Mouse (Mus musculus) CH12.LX (cell line): ENCODE results near the gene Adgrb3. TPM values are rescaled to one million over a fixed set of nuclear protein-coding genes. Genes with fewer than 3 reads are reported as not detected.

Source experiments
- DNase-seq: peaks from one replicate; pipeline ENCODE4 v3.0.0-alpha.2; 2013; ENCODE audit errors: extremely low read depth
- H3K27ac ChIP-seq: 2 replicates; pipeline ENCODE4 v1.5.1; 2012; ENCODE audit warnings: low read depth, mild to moderate bottlenecking, control low read depth, moderate library complexity; ENCODE audit not compliant: insufficient read depth
- H3K27me3 ChIP-seq: replicated peaks from 2 replicates; pipeline ENCODE3; 2012; ENCODE audit warnings: inconsistent platforms
- H3K36me3 ChIP-seq, 2 experiments: replicated peaks in 1 of 2; 2 replicates each; pipeline versions ENCODE3 to v1.6.1; 2012; ENCODE audit warnings: inconsistent platforms in 1 of 2, low read length in 1 of 2, mild to moderate bottlenecking in 1 of 2, mixed read lengths in 1 of 2, moderate library complexity in 1 of 2; ENCODE audit not compliant: control insufficient read depth in 1 of 2, insufficient read depth in 1 of 2
- H3K4me1 ChIP-seq, 2 experiments: 2 replicates each; pipeline ENCODE4 v1.6.1; 2012; ENCODE audit warnings: inconsistent platforms in 1 of 2, moderate library complexity in 1 of 2; ENCODE audit not compliant: insufficient read depth in 2 of 2, control insufficient read depth in 1 of 2
- H3K4me2 ChIP-seq: 2 replicates; pipeline ENCODE4 v1.6.1; 2012; ENCODE audit warnings: low read depth, mild to moderate bottlenecking, control low read depth; ENCODE audit not compliant: poor library complexity, insufficient read depth, severe bottlenecking
- H3K4me3 ChIP-seq, 3 experiments: fragments of 150-350 bp in 1 of 3; sonication (generic) in 1 of 3; replicated peaks in 1 of 3; 2 replicates each; pipeline versions ENCODE3 to v1.5.1; 2011 to 2012; ENCODE audit warnings: low read depth in 2 of 3, low read length in 2 of 3, mild to moderate bottlenecking in 2 of 3, moderate library complexity in 2 of 3, control low read depth in 1 of 3, improper control_type of control experiment in 1 of 3, inconsistent platforms in 1 of 3, mixed read lengths in 1 of 3; ENCODE audit not compliant: poor library complexity in 1 of 3
- H3K79me2 ChIP-seq: replicated peaks from 2 replicates; pipeline ENCODE4 v1.6.1; 2012; ENCODE audit warnings: mild to moderate bottlenecking, moderate library complexity; ENCODE audit not compliant: control insufficient read depth, poor library complexity, insufficient read depth, severe bottlenecking; ENCODE audit errors: extremely low read depth
- H3K9ac ChIP-seq: 2 replicates; pipeline ENCODE4 v1.6.1; 2012; ENCODE audit warnings: low read depth, mild to moderate bottlenecking, control low read depth, moderate library complexity; ENCODE audit not compliant: insufficient read depth
- H3K9me3 ChIP-seq: replicated peaks from 2 replicates; pipeline ENCODE3; 2012; ENCODE audit warnings: low read length, inconsistent platforms, mixed read lengths
- CHD1 ChIP-seq: IDR thresholded peaks from 2 replicates; pipeline ENCODE4 v1.6.1; 2012; ENCODE audit warnings: low read depth, low read length, improper control_type of control experiment, inconsistent platforms
- CTCF ChIP-seq, 2 experiments: IDR thresholded peaks in 1 of 2; conservative IDR thresholded peaks in 1 of 2; 2 replicates each; pipeline ENCODE4 v1.5.1; 2011 to 2012; ENCODE audit warnings: low read depth in 2 of 2, low read length in 2 of 2, improper control_type of control experiment in 1 of 2, inconsistent platforms in 1 of 2, mild to moderate bottlenecking in 1 of 2, moderate library complexity in 1 of 2
- GABPA ChIP-seq: IDR thresholded peaks from 2 replicates; pipeline ENCODE4 v1.6.1; 2012; ENCODE audit warnings: low read depth, low read length, improper control_type of control experiment, inconsistent platforms; ENCODE audit not compliant: insufficient replicate concordance
- IRF4 ChIP-seq: IDR thresholded peaks from 2 replicates; pipeline ENCODE4 v1.6.1; 2014; ENCODE audit warnings: low read depth, mild to moderate bottlenecking, inconsistent platforms, low read length, improper control_type of control experiment
- JUN ChIP-seq: IDR thresholded peaks from 2 replicates; pipeline ENCODE4 v1.6.1; 2011; ENCODE audit warnings: low read depth, mild to moderate bottlenecking, low read length, improper control_type of control experiment, moderate library complexity; ENCODE audit not compliant: insufficient read depth
- KAT2A ChIP-seq: IDR thresholded peaks from 2 replicates; pipeline ENCODE4 v1.6.1; 2012; ENCODE audit warnings: low read length, improper control_type of control experiment, inconsistent platforms; ENCODE audit not compliant: insufficient replicate concordance
- MAX ChIP-seq: IDR thresholded peaks from 2 replicates; pipeline ENCODE4 v1.6.1; 2011; ENCODE audit warnings: low read length, improper control_type of control experiment
- MEF2A ChIP-seq: IDR thresholded peaks from 2 replicates; pipeline ENCODE4 v1.6.1; 2014; ENCODE audit warnings: low read depth, mild to moderate bottlenecking, inconsistent platforms, low read length, improper control_type of control experiment, borderline replicate concordance
- MYC ChIP-seq: IDR thresholded peaks from 2 replicates; pipeline ENCODE4 v1.6.1; 2011; ENCODE audit warnings: low read depth, mild to moderate bottlenecking, improper control_type of control experiment, low read length
- NRF1 ChIP-seq: IDR thresholded peaks from 2 replicates; pipeline ENCODE4 v1.6.1; 2014; ENCODE audit warnings: low read depth, mild to moderate bottlenecking, inconsistent platforms, low read length, improper control_type of control experiment, moderate library complexity
- TBP ChIP-seq: conservative IDR thresholded peaks from 2 replicates; pipeline ENCODE4 v1.6.1; 2011; ENCODE audit warnings: low read depth, low read length, improper control_type of control experiment
- USF1 ChIP-seq: IDR thresholded peaks from 2 replicates; pipeline ENCODE4 v1.6.1; 2014; ENCODE audit warnings: low read depth, mild to moderate bottlenecking, inconsistent platforms, low read length, improper control_type of control experiment
- USF2 ChIP-seq: conservative IDR thresholded peaks from 2 replicates; pipeline ENCODE4 v1.6.1; 2011; ENCODE audit warnings: low read depth, low read length, improper control_type of control experiment
- ZC3H11A ChIP-seq: IDR thresholded peaks from 2 replicates; pipeline ENCODE4 v1.6.1; 2012; ENCODE audit warnings: low read depth, mild to moderate bottlenecking, inconsistent platforms, low read length, improper control_type of control experiment
- ZMIZ1 ChIP-seq: IDR thresholded peaks from 2 replicates; pipeline ENCODE4 v1.6.1; 2012; ENCODE audit warnings: low read depth, mild to moderate bottlenecking, inconsistent platforms, low read length, improper control_type of control experiment
- dilution Hi-C: fragments of 300-500 bp; cut with MboI; formaldehyde crosslinking; loops from 2 replicates; pipeline ENCODE4 v1.14.3; 2020; ENCODE audit warnings: low sequenced_read_pairs; ENCODE audit not compliant: extremely low pct_unique_long_range_greater_than_20kb, extremely low pct_ligation_motif_present
- in situ Hi-C: fragments of 300-500 bp; cut with MboI; formaldehyde crosslinking; loops from 3 replicates; pipeline ENCODE4 v1.14.3; 2019; ENCODE audit warnings: low sequenced_read_pairs, low pct_ligation_motif_present, low pct_unique_long_range_greater_than_20kb, mixed read lengths
- polyA plus RNA-seq: library from polyadenylated mRNA; unstranded; fragments of >175 nt; gene quantifications from 2 replicates; pipeline ENCODE4 v1.2.1, GENCODE M21; 2012; ENCODE audit warnings: low read depth; ENCODE audit not compliant: insufficient read length
- total RNA-seq, 2 experiments: library from RNA; depleted of rRNA; stranded (reverse); fragments of 300-350 nt in 1 of 2; fragments of >200 nt in 1 of 2; gene quantifications; 2 replicates each; pipeline ENCODE4 v1.2.3; 2012 to 2014

Gene Adgrb3
- total and polyA plus RNA-seq, 3 experiments = not detected

GRCm38 (mm10) chr1:25754528-25754927 lies 75.0 kb downstream of the Adgrb3 start:
- no peak overlapping the region for H3K4me3 ChIP-seq
- in situ Hi-C loops (no loop called here), dilution Hi-C loops (no loop called here)
- no peaks in the 10 kb centered on the region for H3K4me1 ChIP-seq
- no peak for DNase-seq
- peaks cover 19% of the 10 kb centered on the region for H3K9me3 ChIP-seq
- H3K4me2 ChIP-seq = no peak overlapping the region
- no peak overlapping the region for H3K9ac ChIP-seq
- TF ChIP-seq ZC3H11A (no peak), MYC (no peak), KAT2A (no peak), IRF4 (no peak), ZMIZ1 (no peak), USF2 (no peak)
- no peaks in the 10 kb centered on the region for H3K27me3 ChIP-seq
- H3K36me3 ChIP-seq = no peaks in the 10 kb centered on the region
- H3K79me2 ChIP-seq = no peaks in the 10 kb centered on the region
- H3K27ac ChIP-seq = no peak overlapping the region

- no peaks in the 10 kb centered on the region for H3K36me3 ChIP-seq
- H3K9me3 ChIP-seq = peaks cover 13% of the 10 kb centered on the region
- DNase-seq = no peak
- no peaks in the 10 kb centered on the region for H3K27me3 ChIP-seq
- no peak overlapping the region for H3K9ac ChIP-seq
- no peak overlapping the region for H3K4me2 ChIP-seq
- no peak for TF ChIP-seq NRF1
- TF ChIP-seq CTCF (conservative IDR thresholded peaks at IDR 0.05 in 1 of 2, IDR thresholded peaks at IDR 0.05 in 1 of 2; ENCODE audit: low read depth in 2 of 2, low read length in 2 of 2) = no peak
- H3K4me1 ChIP-seq = no peaks in the 10 kb centered on the region
- in situ Hi-C loops (no loop called here), dilution Hi-C loops (no loop called here)
- H3K27ac ChIP-seq = no peak overlapping the region
- H3K4me3 ChIP-seq = no peak overlapping the region
- H3K79me2 ChIP-seq = no peaks in the 10 kb centered on the region
These were observed 83.9 kb downstream of the Adgrb3 start for GRCm38 (mm10) chr1:25745575-25745974.

- Histone ChIP-seq H3K36me3 (no peaks in the 10 kb centered on the region), H3K27ac (no peak overlapping the region), H3K9me3 (peaks cover 13% of the 10 kb centered on the region), H3K27me3 (no peaks in the 10 kb centered on the region), H3K4me3 (no peak overlapping the region), H3K4me1 (no peaks in the 10 kb centered on the region), H3K9ac (no peak overlapping the region)
- dilution Hi-C loops = no loop called here
- DNase-seq = no peak
- TF ChIP-seq USF2 = no peak
- TF ChIP-seq USF1 = no peak
- no peak for TF ChIP-seq CHD1
- no peak for TF ChIP-seq JUN
- no peak for TF ChIP-seq TBP
- TF ChIP-seq GABPA = no peak
- no peak for TF ChIP-seq MAX
- no peak for TF ChIP-seq MYC
- TF ChIP-seq MEF2A = no peak
- TF ChIP-seq, all 38 proteins: peak for 0
- no peak overlapping the region for H3K4me2 ChIP-seq
- no peaks in the 10 kb centered on the region for H3K79me2 ChIP-seq
- in situ Hi-C loops = no loop called here
These were observed 84.8 kb downstream of the Adgrb3 start for GRCm38 (mm10) chr1:25744736-25745135.
